Comparison of ENCODE assay signal across 9 mouse cellular contexts in the genomic region with DNA sequence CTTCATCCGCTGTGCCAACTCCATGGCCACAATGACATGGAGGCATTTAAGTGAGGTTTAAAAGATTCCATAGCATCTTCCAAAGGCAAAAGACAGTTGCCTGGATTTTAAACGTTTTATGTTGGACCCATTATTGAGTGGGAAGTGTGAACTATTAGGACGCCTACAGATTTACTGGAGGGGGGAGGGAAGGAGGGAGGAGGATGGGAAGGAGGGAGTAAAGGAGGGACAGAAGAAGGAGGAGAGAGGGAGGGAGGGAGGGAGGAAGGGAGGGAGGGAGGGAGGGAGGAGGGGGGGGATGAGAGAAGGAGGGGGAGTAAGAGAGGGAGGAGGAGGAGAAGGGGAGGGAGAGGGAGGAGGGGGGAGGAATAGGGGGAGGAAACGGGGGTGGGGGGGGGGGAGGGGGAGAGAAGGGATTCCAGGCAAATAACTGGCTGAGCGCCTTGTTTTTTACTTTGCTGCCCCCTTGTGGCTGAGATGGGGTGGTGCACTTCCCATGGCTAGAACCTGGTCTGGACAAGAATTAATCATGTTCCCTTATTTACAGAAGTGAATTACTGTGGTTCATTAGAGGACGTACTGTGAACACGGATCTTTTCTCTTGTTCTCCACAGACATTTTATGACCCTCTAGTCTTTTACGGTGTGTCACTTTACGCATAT. TPM values are rescaled to one million over a fixed set of nuclear protein-coding genes. Genes with fewer than 3 reads are reported as not detected.
A peak's percentile ranks its signal among the peaks of the same experiment; 100 is the strongest.
DNase-seq lines count a peak whose midpoint lies in the region; ATAC-seq and TF ChIP-seq lines count a peak whose summit lies in the region.
"Had no signal": no experiment of that assay in that cellular context is flagged by ENCODE, and none has a peak within 500 bp of the region (broad histone marks: within the 10 kb centered on the region; RNA-seq: fewer than 3 reads in every experiment).

No protein-coding gene starts in this region.

- TF ChIP-seq EP300 in MEL (IDR thresholded peaks at IDR 0.05; ENCODE audit: low read depth in 1 of 2, low read length in 2 of 2): no peak

- no peaks in the 10 kb centered on the region for H3K79me2 ChIP-seq in MEL (ENCODE audit: control insufficient read depth, insufficient read depth, low read length, poor library complexity)

- intact Hi-C loops in heart, postnatal 25 days (cut with DNase I): loop anchor here (1.0 to 10.0 kb wide), 3 partner anchors 162 to 466 kb away; no protein-coding TSS in a partner anchor

- no peak overlapping the region for H3K9ac ChIP-seq in MEL (ENCODE audit: control insufficient read depth, low read depth, low read length, poor library complexity, severe bottlenecking)
- H3K9ac ChIP-seq: limb, embryonic 13.5 days had no signal

- 0 out of 4 replicates have a peak, but pooled peaks cover 0 to 2% of the 10 kb centered on the region in 2 experiments for H3K27me3 ChIP-seq in MEL (ENCODE audit: control insufficient read depth in 1 of 2, insufficient read depth in 2 of 2, low read length in 2 of 2)
- H3K27me3 ChIP-seq in megakaryocyte, embryonic 14.5 days (replicated peaks): peaks cover 20% of the 10 kb centered on the region

- no peak overlapping the region for H3K27ac ChIP-seq in MEL (ENCODE audit: control insufficient read depth, low read depth, low read length)
- H3K27ac ChIP-seq in embryonic fibroblast, embryonic 13.5 days (ENCODE audit: insufficient read depth, low read length): no peak overlapping the region
- H3K27ac ChIP-seq: limb, embryonic 13.5 days had no signal

- no peak for TF ChIP-seq POLR2A in MEL (IDR thresholded peaks at IDR 0.05; ENCODE audit: control insufficient read depth in 1 of 2, insufficient read depth in 1 of 2, low read depth in 1 of 2, low read length in 2 of 2, poor library complexity in 1 of 2)
- TF ChIP-seq POLR2A in embryonic fibroblast, embryonic 13.5 days (IDR thresholded peaks at IDR 0.05; ENCODE audit: low read depth, low read length): no peak

- H3K4me3 ChIP-seq in MEL (ENCODE audit: control insufficient read depth in 1 of 2, insufficient read depth in 1 of 2, low read depth in 2 of 2, low read length in 2 of 2): no peak overlapping the region
- H3K4me3 ChIP-seq in embryonic fibroblast, embryonic 13.5 days (ENCODE audit: insufficient read depth, low read length): no peak overlapping the region
- peak overlapping the region; percentile 85 for H3K4me3 ChIP-seq in megakaryocyte, embryonic 14.5 days (replicated peaks)
- H3K4me3 ChIP-seq: limb, embryonic 13.5 days had no signal

- H3K9me3 ChIP-seq in MEL (replicated peaks; ENCODE audit: insufficient read depth, low read length): no peaks in the 10 kb centered on the region
- no peaks in the 10 kb centered on the region for H3K9me3 ChIP-seq in megakaryocyte, embryonic 14.5 days
- H3K9me3 ChIP-seq: limb, embryonic 13.5 days had no signal

- no peaks in the 10 kb centered on the region for H3K36me3 ChIP-seq in MEL (ENCODE audit: control insufficient read depth in 1 of 2, insufficient read depth in 2 of 2, low read length in 2 of 2)
- no peaks in the 10 kb centered on the region for H3K36me3 ChIP-seq in megakaryocyte, embryonic 14.5 days (replicated peaks; ENCODE audit: low read length)
- H3K36me3 ChIP-seq: limb, embryonic 13.5 days had no signal

- peak; percentile 85 for DNase-seq in MEL (ENCODE audit: low read depth, low spot score)
- DNase-seq in adrenal gland, postnatal 36 days: peak; percentile 69 to 76
- peak; percentile 26 for DNase-seq in heart, postnatal 25 days (ENCODE audit: low spot score)
- DNase-seq in layer of hippocampus, postnatal 25 days (ENCODE audit: extremely low spot score in 1 of 2, low spot score in 1 of 2): peak; percentile 62 to 77
- DNase-seq in right cerebral cortex, adult 2 months (ENCODE audit: low spot score in 2 of 2): peak; percentile 83 to 85

- TF ChIP-seq RAD21 in MEL (IDR thresholded peaks at IDR 0.05; ENCODE audit: low read depth, low read length): peak; percentile 75

- TF ChIP-seq CTCF in MEL (IDR thresholded peaks at IDR 0.05 in 2 of 3, conservative IDR thresholded peaks at IDR 0.05 in 1 of 3; ENCODE audit: control insufficient read depth in 1 of 3, insufficient read depth in 1 of 3, low read depth in 2 of 3, low read length in 3 of 3, poor library complexity in 1 of 3, severe bottlenecking in 1 of 3): peak; percentile 82 to 89 (median 88)
- peak; percentile 39; the same call in 1 of the 2 replicates for TF ChIP-seq CTCF in embryonic fibroblast, embryonic 13.5 days (IDR thresholded peaks at IDR 0.05; ENCODE audit: borderline replicate concordance, insufficient read depth, low read length)

- H3K4me1 ChIP-seq in MEL (ENCODE audit: control insufficient read depth in 1 of 2, insufficient read depth in 2 of 2, low read length in 2 of 2): no peaks in the 10 kb centered on the region
- no peaks in the 10 kb centered on the region for H3K4me1 ChIP-seq in embryonic fibroblast, embryonic 13.5 days (ENCODE audit: control insufficient read depth, insufficient read depth, low read length)
- H3K4me1 ChIP-seq in megakaryocyte, embryonic 14.5 days: peaks cover 19% of the 10 kb centered on the region

- no peak for ATAC-seq in inflammation-experienced regulatory T-cells, adult 6 months

TF ChIP-seq in MEL, 35 proteins besides CTCF, POLR2A, EP300 and RAD21:
- TF ChIP-seq CHD1 (IDR thresholded peaks at IDR 0.05; ENCODE audit: low read depth, low read length) (no peak), NRF1 (IDR thresholded peaks at IDR 0.05; ENCODE audit: insufficient read depth, low read depth, low read length, poor library complexity, severe bottlenecking) (0 out of 2 replicates have a peak, but pooled peaks have one; percentile 16), TAL1 (IDR thresholded peaks at IDR 0.05; ENCODE audit: low read length) (no peak), ELF1 (IDR thresholded peaks at IDR 0.05; ENCODE audit: low read depth, low read length) (0 out of 2 replicates have a peak, but pooled peaks have one; percentile 23), USF2 (IDR thresholded peaks at IDR 0.05; ENCODE audit: borderline replicate concordance in 1 of 2, insufficient read depth in 1 of 2, low read depth in 1 of 2, low read length in 2 of 2) (no peak), SMC3 (IDR thresholded peaks at IDR 0.05; ENCODE audit: low read depth, low read length) (peak; percentile 88), MAZ (IDR thresholded peaks at IDR 0.05; ENCODE audit: low read depth, low read length) (peak; percentile 42; the same call in 1 of the 2 replicates), ZC3H11A (IDR thresholded peaks at IDR 0.05; ENCODE audit: low read depth, low read length) (peak; percentile 79), GABPA (IDR thresholded peaks at IDR 0.05; ENCODE audit: low read depth, low read length) (no peak)

RNA-seq across cellular contexts. Expression of a gene that starts 33.8 kb away (rescaled TPM):
- 114 and 143 TPM in 2 replicates for total RNA-seq in MEL (2012; rRNA removed)
- polyA plus RNA-seq in MEL (2012; ENCODE audit: insufficient read depth in 1 of 2, insufficient read length in 2 of 2, low read depth in 1 of 2, low replicate concordance in 2 of 2, missing spikeins in 1 of 2): 100 to 1,000 TPM; 190 to 461 TPM
- total RNA-seq in adrenal gland, postnatal 36 days (2021): 100 to 1,000 TPM in 1 of 2 experiments, 10 to 100 TPM in 1; 92.1 to 145 TPM
- 340 and 673 TPM in 2 replicates for polyA plus RNA-seq in embryonic fibroblast, embryonic 13.5 days (2011; ENCODE audit: insufficient read length, low read depth, missing spikeins)
- 100 to 1,000 TPM; 165 to 166 TPM for total RNA-seq in heart, postnatal 25 days (2021)
- 10 to 100 TPM; 55.2 to 63.5 TPM for total RNA-seq in layer of hippocampus, postnatal 25 days (2021)
- 187 and 263 TPM in 2 replicates for polyA plus RNA-seq in megakaryocyte, embryonic 14.5 days (2012; ENCODE audit: insufficient read depth, low replicate concordance)
- 10 to 100 TPM; 17.8 to 26.4 (median 19.5) TPM for polyA plus RNA-seq in inflammation-experienced regulatory T-cells, adult 6 months (2017; shearing (Covaris generic))

RNA-seq across cellular contexts. Expression of a gene that starts 44.4 kb away (rescaled TPM):
- not detected in 2 replicates for total RNA-seq in MEL (2012; rRNA removed)
- under 1 TPM in 1 of 2 experiments, not detected in 1; 0.14 TPM for polyA plus RNA-seq in MEL (2012; ENCODE audit: insufficient read depth in 1 of 2, insufficient read length in 2 of 2, low read depth in 1 of 2, low replicate concordance in 2 of 2, missing spikeins in 1 of 2)
- 1 to 10 TPM; 1.7 to 2.6 TPM for total RNA-seq in adrenal gland, postnatal 36 days (2021)
- 0.98 and 3.5 TPM in 2 replicates for polyA plus RNA-seq in embryonic fibroblast, embryonic 13.5 days (2011; ENCODE audit: insufficient read length, low read depth, missing spikeins)
- 1 to 10 TPM; 1.9 to 2.0 TPM for total RNA-seq in heart, postnatal 25 days (2021)
- 1 to 10 TPM; 2.2 to 2.4 TPM for total RNA-seq in layer of hippocampus, postnatal 25 days (2021)
- not detected in 2 replicates for polyA plus RNA-seq in megakaryocyte, embryonic 14.5 days (2012; ENCODE audit: insufficient read depth, low replicate concordance)
- polyA plus RNA-seq in inflammation-experienced regulatory T-cells, adult 6 months (2017; shearing (Covaris generic)): 1 to 10 TPM in 2 of 3 experiments, under 1 TPM in 1; 0.34 to 1.2 (median 1.1) TPM

Comparison
In these comparisons a context has a peak if more than half of its experiments do, and no peak if none do; other contexts are left out.
1. DNase-seq: peak in every context shown above with its lines; median percentile 85 in MEL; 84 in right cerebral cortex, adult 2 months; 72 in adrenal gland, postnatal 36 days; 70 in layer of hippocampus, postnatal 25 days; 26 in heart, postnatal 25 days.